Mouse (Mus musculus) lung, postnatal 36 days (tissue): ENCODE measurements around the gene 5830473C10Rik.
A peak's percentile ranks its signal among the peaks of the same experiment; 100 is the strongest.
"Not testable (repeated sequence)": the region's sequence is repeated elsewhere in the genome, so short reads cannot be mapped to it uniquely, and the experiment has no call there.

Experiments used
- DNase-seq: peaks from one replicate; pipeline ENCODE4 v3.0.0; 2022; ENCODE audit warnings: mixed read lengths

5830473C10Rik gene

DNA sequence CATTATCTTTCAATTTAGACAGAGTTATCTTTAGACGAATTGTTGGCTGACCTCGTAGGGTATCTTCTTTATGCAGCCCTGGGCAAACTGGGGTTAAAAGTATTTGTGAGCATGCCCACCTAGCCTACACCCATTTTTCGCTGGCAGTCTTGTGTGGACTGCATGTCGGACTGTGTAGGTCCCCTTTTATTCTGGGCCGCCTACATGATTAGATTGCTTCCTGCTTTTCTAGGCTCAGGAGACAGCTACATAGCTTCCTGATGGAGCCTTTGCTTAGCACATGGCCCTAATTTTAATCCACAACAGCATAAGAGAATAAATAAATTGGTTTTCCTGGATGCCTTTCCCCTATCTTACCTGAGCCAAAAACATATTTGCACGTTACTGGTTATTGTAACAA is 35.2 kb downstream of the 5830473C10Rik start:
- DNase-seq = no peak

DNA sequence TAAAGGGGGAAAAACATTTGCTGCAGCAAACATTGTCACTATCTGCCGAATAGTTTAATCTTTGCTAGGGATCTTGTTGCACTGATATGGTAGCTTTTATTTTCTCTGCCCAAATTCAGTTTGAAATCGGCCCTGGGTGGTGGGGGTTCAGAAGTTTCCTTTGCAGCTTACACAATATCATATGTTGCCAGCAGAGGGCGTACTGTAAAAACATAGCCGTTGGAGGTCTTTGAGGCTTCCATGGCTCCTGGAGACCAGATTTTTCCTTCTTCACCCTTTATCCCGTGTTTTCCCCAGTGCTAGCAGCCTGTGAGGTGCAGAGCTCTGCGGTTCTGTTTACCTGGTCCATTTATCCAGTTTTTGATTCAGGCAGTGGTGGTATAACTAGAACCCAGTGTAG is 40.6 kb downstream of the 5830473C10Rik start:
- peak; percentile 75 for DNase-seq

DNA sequence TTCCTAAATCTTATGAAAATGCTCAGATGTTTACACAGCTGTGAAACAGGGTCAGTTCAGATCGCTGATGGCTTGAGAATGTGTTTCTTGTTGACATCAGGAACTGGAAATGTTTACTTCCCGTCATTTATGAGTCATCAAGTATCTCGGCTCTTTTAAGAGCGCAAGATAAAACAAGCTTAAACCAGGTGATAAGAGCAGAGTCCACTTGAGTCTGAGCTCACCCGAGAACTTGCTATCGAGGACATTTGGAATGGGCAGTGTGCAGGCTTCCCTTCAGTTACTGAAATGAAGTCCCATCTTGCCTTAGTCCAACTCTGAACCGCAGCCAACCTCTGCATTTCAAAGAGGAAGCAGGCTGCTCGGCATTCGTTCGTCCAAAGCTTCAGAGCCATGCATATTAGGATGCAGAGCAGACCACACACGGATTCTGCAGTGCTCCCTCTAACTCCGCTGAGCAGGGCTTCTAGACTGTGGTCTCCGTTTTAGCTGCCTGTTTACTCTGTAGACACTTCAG is 42.6 kb downstream of the 5830473C10Rik start:
- DNase-seq = peak; percentile 29

DNA sequence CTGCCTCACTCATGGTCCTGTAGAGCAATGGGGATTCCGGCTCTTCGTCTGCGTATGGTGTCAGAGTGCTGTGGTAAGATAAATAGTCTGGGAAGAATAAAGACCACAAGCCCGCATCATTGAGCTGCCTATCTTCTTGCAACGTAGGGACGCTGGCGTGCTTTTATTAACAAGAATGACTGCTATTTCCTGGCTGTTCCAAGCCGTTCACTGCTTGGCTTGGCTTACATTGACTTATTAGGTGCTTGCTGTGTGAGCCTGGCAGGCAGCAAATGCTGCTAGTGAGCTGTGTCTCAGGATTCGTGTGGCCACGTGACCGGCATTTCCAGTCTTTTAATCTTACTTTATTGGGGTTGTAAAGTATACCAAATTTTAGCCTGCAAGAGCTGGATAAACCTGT is 48.0 kb downstream of the 5830473C10Rik start:
- peak; percentile 61 for DNase-seq

DNA sequence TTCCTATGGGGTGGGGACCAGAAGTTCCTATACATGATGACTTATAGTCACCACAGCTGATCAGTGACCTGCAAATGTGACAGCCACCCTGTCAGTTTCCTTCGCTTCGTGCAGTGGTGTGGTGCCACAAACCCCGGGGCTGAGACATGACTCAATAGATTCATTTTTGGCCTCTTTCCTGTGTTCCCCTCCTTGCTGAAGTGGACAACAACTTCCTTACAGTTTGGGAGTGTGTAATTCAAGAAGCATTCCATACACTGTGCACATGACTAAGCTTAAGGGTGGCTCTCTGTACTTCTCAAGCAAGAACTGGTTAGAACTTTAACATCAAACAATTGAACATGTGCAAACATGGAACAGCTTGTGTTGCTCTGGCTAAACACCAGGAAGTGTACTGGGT is 50.5 kb downstream of the 5830473C10Rik start:
- DNase-seq = peak; percentile 20

DNA sequence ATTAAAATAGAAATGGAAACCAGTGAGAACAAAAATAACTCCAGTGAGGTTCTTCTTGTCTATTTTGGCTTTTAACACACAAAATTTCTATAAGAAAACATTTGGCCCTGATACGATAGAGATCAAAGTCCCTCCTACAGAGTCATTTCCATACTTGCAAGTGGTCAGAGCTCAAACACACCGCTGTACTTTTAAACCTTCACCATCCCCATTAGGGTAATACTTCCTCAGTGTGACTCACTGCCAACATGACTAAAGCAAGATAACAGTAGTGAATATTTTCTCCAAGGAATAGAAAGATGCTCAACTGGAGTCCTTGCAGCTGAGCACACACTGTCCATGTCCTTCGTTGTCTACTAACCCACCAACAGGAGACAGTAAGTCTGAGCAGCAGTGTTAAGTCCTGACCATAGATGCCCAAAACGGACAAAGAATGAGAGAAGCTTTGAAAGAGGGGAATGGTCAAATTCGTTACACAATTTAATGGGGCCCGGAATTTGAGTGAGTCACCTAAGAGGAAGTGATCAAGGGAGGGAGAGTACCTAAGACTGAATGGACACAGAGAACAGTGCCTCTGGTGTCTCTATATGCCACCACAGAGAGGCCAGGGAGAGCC is 51.2 kb downstream of the 5830473C10Rik start:
- no peak for DNase-seq

DNA sequence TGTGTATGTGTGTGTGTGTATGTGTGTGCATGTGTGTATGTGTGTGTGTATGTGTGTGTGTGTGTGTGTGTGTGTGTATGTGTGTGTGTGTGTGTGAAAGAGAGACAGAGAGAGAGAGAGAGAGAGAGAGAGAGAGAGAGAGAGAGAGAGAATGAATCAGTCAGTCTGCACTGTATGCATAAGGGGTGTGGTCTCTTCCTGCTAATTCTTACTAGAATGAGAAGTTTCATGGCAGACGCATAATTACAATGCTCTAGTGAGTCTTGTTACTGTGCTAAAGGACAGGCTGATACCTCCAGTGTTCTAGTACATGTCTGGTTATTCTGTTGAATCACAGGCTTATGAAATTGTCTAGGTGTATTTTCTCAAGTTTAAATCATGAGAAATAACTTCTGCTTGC is 51.8 kb downstream of the 5830473C10Rik start:
- DNase-seq = not testable (repeated sequence)

DNA sequence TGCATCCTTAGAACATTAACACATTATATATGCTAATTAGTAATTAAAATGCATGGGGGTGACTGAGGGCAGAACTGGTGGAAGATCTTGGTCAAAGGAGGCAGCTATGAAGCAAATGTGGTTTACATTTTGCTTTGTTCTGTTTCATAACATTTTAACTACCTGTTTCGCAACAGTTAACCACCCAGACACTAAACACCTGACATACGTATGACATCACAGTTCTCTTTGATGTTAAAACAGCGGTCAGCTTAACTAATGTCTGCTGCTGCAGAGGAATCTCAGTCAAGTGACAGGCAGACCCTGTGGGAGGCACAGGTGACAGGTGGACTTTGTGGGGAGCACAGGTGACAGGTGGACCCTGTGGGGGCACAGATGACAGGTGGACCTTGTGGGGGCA is 57.0 kb downstream of the 5830473C10Rik start:
- no peak for DNase-seq

DNA sequence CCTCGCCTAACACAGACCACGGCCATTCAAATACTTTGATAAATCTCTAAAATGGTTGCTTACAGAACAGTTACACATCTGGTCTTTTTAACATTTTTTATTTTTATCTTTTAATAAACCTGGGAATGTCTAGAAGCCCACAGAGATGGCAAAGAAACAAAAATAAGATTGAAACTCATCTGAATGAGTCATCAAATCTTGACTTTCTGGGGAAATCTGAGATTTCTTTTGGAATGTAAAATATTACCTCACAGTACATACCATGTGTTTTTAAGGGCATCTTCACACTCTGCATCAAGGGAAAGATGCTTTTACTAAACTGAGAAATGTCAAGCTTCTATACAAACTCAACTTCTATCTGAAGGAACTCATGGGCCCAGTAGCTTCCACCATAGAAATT is 60.4 kb downstream of the 5830473C10Rik start:
- DNase-seq = no peak

DNA sequence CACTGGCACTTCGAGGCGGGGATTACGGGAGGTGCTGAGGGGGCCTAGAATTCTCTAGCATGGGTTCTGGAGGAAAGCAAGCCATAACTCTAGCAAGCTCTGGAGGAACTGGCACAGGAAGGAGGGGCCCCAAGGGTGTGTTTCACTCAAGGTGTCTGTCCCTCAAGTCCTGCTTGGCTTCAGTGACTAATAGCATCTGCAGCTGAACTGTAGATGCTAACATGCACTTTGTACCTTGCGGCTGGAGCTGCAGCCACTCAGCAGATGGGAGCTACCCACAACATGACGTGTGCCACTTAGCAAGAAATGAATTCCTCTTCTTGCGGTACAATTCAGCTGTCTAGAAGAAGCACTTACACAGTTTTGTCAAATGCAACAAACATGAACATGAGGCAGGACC is 60.8 kb downstream of the 5830473C10Rik start:
- no peak for DNase-seq

DNA sequence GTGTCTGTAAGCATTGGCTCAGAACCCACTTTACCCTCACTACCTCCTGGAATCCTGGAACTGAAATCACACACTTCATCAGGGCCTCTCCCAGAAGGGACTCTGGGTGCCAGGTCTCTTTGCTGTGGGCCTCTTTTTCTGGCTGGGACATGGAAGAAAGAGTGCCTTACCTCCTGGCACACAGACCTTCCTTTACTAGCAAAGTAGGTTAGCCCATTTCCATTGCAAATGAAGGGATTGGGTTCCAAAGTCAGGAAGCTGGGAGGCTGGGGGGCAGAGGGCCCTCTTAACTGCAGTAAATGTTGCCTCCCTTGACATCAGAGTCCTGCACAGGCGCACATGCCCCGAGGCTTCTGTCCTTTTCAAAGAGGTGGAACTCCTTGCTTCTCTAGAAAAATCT is 62.3 kb downstream of the 5830473C10Rik start:
- no peak for DNase-seq

DNA sequence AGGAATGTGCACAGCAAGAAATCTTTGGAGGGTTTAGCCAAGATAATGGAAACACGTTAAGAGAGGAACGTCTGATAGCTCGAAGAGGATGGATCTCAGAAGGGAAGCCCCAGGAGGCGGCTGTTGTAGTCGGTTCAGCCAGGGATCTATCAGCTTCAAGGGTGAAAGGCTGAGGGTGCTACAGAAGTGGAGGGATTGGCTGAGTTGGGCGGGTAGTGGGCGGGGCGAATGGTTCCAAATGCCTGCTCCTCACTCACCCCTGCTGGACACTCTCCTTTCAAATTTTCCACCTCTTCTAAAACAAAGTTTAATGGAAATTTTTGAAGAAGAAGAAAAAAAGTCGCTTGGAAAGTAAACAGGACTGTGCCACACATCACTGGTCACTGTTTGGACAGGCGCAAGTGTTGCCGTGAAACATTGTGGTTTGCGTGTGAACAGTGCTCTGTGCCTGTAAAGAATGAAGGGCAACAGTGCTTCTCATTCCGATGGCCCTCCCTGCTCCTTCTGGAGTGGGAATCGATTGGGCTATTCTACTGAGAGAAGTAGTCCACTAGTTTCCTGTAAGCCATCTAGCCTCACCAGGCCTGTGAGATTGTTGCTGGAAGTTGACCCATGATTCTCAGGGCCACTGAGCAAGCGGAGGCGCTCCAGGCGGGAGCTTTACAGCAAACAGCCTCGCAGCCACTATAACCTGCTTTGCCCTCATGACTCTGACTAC is 64.0 kb downstream of the 5830473C10Rik start:
- DNase-seq = no peak

DNA sequence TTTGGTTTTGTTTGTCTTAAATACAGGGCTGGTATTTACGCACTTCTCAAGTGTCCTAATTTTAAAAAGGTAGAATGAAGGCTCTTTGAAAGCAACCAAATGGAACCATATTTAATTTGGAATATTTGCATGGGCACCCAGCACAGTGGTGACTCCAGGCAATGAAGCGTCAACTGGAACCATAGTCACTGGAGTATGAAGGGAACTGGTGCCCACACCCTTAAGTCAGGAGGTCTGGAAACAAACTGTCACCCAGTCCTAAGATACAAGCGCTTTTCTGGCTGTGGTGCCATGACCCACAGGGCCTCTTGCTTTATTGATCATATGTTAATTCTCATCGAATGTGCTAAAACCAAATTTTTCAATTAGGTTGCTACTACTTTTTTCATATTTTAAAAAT is 66.5 kb downstream of the 5830473C10Rik start:
- DNase-seq = no peak

DNA sequence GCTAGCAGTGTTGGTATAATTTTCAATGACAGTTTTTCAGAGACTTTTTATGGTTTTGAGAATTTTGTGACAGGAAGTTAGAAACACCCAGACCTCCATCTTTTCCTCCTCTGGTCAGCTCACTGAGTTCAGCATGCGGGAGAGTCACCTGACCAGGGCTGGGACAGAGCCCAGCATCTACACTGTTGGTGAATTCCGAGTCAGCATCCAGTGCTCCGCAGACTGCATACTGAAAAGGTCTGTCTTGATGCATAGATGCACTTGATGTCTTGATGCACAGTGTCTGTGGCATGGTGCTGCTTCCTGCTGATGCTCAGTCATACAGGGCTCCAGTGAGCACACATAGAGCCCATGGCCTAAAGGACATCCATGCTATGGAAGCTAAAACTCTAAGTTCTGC is 67.1 kb downstream of the 5830473C10Rik start:
- DNase-seq = no peak

DNA sequence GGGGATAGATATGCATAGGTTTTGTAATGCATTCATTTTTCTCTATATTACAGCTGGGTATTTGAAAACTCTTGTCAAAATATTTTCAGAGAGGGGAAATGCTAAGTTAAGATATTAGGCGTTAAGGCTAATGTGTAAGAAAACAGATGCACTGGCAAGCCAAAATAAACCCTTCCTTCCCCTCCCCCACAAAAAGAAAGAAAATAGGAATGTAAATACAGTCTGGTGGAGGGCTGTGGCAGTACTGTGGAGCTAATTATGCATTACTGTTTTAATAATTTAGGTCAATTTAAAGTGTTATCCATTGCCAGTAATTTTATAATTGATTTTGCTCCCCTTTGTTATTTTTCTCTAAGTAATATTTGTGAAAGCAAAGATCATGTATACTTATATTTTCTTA is 67.6 kb downstream of the 5830473C10Rik start:
- no peak for DNase-seq

DNA sequence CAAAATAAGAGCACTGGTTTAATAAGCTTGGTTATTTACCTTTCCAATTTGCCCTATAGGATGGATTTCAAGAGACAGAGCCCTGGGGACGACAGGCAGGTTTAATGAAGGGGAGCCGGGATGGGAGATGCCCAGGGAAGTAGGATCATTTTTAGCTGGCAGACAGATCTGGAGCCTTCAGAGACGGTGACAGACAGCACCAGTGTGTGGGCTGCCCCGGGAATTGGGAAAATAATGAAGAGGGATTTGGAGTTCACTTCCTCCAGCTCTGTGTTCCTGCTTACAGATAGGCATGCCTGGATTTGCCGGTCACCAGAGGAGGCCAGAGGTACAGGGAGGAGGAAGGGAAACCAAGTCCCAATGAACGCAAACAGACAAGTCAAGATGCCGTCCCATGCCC is 74.0 kb downstream of the 5830473C10Rik start:
- DNase-seq = no peak

DNA sequence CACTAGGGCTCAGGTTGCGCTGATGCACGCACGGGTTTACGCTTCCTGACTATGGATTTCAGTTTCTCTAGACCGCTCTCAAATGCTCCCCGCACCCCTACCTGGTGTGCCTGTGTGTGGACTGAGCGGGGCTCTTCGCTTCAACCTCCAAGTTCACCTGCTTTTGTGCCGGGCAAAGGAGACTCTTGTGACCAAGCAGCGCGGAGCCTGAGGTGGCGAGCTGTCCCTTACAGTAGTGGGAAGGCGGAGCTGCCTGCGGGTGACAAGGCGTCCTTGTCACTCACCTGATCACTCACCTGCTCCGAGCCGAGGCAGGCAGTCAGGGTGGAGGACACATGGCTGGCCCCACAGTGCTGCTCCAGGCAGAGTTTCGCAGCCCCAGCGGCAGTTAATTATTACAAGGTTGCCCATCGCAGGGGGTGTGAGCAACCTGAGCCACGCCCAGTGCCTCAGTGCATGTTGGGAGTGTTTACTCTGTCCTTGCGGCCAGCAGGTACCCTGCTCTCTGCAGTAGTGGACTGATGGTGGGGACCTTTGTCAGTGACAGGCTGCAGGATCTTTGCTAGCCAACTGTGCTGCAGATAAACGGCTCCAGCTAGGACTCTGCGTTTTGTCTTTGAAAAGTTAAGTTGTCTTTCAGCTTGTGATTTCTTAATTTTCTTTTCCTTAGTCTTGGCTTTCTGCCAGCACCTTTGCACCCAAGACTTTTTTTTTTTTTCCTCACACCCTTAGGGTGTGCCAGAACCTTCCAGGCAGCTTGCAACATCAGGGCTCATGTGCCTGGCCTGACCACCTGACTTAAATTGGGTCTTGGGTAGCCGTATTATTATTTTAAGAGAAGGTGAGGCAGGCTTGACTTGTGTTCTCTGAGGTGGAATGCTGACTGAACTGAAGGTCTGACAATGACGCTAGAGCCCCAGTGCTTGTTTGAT is 79.6 kb downstream of the 5830473C10Rik start, which contains the start of gene Rassf6:
Gene Rassf6, minus strand, starts transcription at position 372 of the 932 bp plus-strand sequence.
- DNase-seq = peak; percentile 84

DNA sequence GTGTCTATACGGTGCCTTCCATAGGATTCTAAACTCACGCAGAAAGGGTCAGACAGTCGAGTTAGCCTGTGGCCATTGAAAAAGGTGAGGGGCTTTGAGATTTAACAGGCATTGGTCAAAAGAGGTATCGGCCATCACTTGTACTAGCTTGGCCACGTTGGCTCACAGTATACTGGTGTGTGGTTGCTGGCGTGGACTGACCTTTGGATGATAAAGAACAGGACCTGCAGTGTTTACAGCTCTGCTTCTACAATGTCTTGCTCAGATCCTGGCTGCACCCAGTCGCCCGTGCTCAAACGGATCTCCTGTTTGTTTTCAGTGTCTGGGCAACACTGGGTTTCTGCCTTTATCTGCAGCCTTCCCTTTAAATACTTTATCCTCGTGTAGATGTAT is 80.3 kb downstream of the 5830473C10Rik start:
- DNase-seq = no peak

DNA sequence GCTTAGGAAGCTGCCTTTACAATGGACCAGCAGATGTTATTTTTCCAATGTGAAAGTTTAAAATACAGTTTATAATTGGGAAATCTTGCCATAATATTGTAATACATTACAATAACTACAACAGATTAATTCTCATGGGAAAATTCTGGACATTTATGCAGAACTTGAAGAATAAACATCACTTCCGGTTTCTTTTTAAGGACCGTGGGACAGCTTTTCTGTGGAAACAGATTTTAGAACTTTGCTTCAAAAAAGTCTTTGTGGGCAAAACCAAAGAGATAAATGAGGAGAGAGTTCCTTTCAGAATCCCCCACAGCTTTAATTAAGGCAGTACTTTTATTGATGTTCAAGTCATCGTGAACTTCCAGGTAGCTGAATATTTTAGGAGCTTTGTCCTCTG is 84.7 kb downstream of the 5830473C10Rik start:
- no peak for DNase-seq

DNA sequence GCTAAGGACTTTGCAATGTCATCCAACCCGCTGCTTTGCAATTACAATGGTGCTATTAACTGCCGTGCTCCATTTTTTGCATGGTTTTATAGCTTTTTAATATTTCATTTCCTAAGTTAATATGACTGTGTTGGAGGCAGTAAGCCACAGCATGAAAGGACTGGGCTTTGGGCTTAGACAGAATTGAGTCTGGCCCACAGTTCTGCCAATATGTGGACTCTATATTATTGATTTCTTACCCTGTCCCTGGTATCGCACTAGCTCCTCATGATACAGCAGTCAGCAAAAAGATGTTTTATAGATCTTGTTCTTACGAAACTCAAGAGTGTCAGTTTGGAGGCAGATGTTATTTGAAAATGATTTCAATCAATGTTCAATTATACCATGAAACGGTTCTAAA is 85.5 kb downstream of the 5830473C10Rik start:
- DNase-seq = no peak
